Mouse (Mus musculus): ENCODE results near the gene Sync. TPM values are rescaled to one million over a fixed set of nuclear protein-coding genes. Genes with fewer than 3 reads are reported as not detected.

Sync gene
- total and polyA plus RNA-seq, 3 experiments, result 0.31 to 0.43 TPM; not detected in 1

GRCm38 (mm10) chr4:129357613-129358163 lies 70.3 kb downstream of the Sync start:
- H3K79me2 ChIP-seq (ENCODE audit: control insufficient read depth, insufficient read depth, low read length, poor library complexity), result no peaks in the 10 kb centered on the region
- no peaks in the 10 kb centered on the region for H3K27me3 ChIP-seq (ENCODE audit: control insufficient read depth in 1 of 2, insufficient read depth in 2 of 2, low read length in 2 of 2)
- DNase-seq (ENCODE audit: low read depth, low spot score), result no peak
- no peak for TF ChIP-seq POLR2AphosphoS5 (IDR thresholded peaks at IDR 0.05; ENCODE audit: borderline replicate concordance, low read depth, low read length)
- no peak for TF ChIP-seq CTCF (IDR thresholded peaks at IDR 0.05 in 2 of 3, conservative IDR thresholded peaks at IDR 0.05 in 1 of 3; ENCODE audit: control insufficient read depth in 1 of 3, insufficient read depth in 1 of 3, low read depth in 2 of 3, low read length in 3 of 3, poor library complexity in 1 of 3, severe bottlenecking in 1 of 3)
- no peak for TF ChIP-seq SMC3 (IDR thresholded peaks at IDR 0.05; ENCODE audit: low read depth, low read length)
- TF ChIP-seq USF1 (IDR thresholded peaks at IDR 0.05; ENCODE audit: low read depth, low read length), result no peak
- TF ChIP-seq POLR2A (IDR thresholded peaks at IDR 0.05; ENCODE audit: control insufficient read depth in 1 of 2, insufficient read depth in 1 of 2, low read depth in 1 of 2, low read length in 2 of 2, poor library complexity in 1 of 2), result no peak
- no peak for TF ChIP-seq MAZ (IDR thresholded peaks at IDR 0.05; ENCODE audit: low read depth, low read length)
- no peak for TF ChIP-seq ZMIZ1 (IDR thresholded peaks at IDR 0.05; ENCODE audit: low read depth, low read length)
- TF ChIP-seq RCOR1 (IDR thresholded peaks at IDR 0.05; ENCODE audit: low read depth, low read length), result no peak
- TF ChIP-seq BHLHE40 (IDR thresholded peaks at IDR 0.05; ENCODE audit: borderline replicate concordance, low read depth, low read length), result no peak
- no peak for TF ChIP-seq POLR2AphosphoS2 (IDR thresholded peaks at IDR 0.05; ENCODE audit: low read length)
- no peak for TF ChIP-seq ELF1 (IDR thresholded peaks at IDR 0.05; ENCODE audit: low read depth, low read length)
- no peak for TF ChIP-seq USF2 (IDR thresholded peaks at IDR 0.05; ENCODE audit: borderline replicate concordance in 1 of 2, insufficient read depth in 1 of 2, low read depth in 1 of 2, low read length in 2 of 2)
- no peak overlapping the region for H3K27ac ChIP-seq (ENCODE audit: control insufficient read depth, low read depth, low read length)
- no peak overlapping the region for H3K4me3 ChIP-seq (ENCODE audit: control insufficient read depth in 1 of 2, insufficient read depth in 1 of 2, low read depth in 2 of 2, low read length in 2 of 2)
- H3K9ac ChIP-seq (ENCODE audit: control insufficient read depth, low read depth, low read length, poor library complexity, severe bottlenecking), result no peak overlapping the region
- H3K36me3 ChIP-seq (ENCODE audit: control insufficient read depth in 1 of 2, insufficient read depth in 2 of 2, low read length in 2 of 2), result no peaks in the 10 kb centered on the region
- no peaks in the 10 kb centered on the region for H3K9me3 ChIP-seq (replicated peaks; ENCODE audit: insufficient read depth, low read length)
- no peaks in the 10 kb centered on the region; a peak in 1 of 4 replicates for H3K4me1 ChIP-seq (ENCODE audit: control insufficient read depth in 1 of 2, insufficient read depth in 2 of 2, low read length in 2 of 2)

Other genes with a start within 250 kb of the Sync start
- gene Rnf19b, start 229.3 kb upstream of the Sync start, total RNA-seq (2012; rRNA removed), result 25.5 and 26.3 TPM in 2 replicates
- 10 to 100 TPM in 1 of 2 experiments, not detected in 1; 30.0 TPM for gene Rnf19b, start 229.3 kb upstream of the Sync start, polyA plus RNA-seq (2012; ENCODE audit: insufficient read depth in 1 of 2, insufficient read length in 2 of 2, low read depth in 1 of 2, low replicate concordance in 2 of 2, missing spikeins in 1 of 2)
- not detected in 2 replicates for gene Tmem54, start 182.1 kb upstream of the Sync start, total RNA-seq (2012; rRNA removed)
- gene Tmem54, start 182.1 kb upstream of the Sync start, polyA plus RNA-seq (2012; ENCODE audit: insufficient read depth in 1 of 2, insufficient read length in 2 of 2, low read depth in 1 of 2, low replicate concordance in 2 of 2, missing spikeins in 1 of 2), result not detected
- gene Hpca, start 165.6 kb upstream of the Sync start, total RNA-seq (2012; rRNA removed), result 0.39 and 0.59 TPM in 2 replicates
- gene Hpca, start 165.6 kb upstream of the Sync start, polyA plus RNA-seq (2012; ENCODE audit: insufficient read depth in 1 of 2, insufficient read length in 2 of 2, low read depth in 1 of 2, low replicate concordance in 2 of 2, missing spikeins in 1 of 2), result 1 to 10 TPM in 1 of 2 experiments, not detected in 1; 1.1 TPM
- 15.5 and 15.8 TPM in 2 replicates for gene Fndc5, start 150.6 kb upstream of the Sync start, total RNA-seq (2012; rRNA removed)
- gene Fndc5, start 150.6 kb upstream of the Sync start, polyA plus RNA-seq (2012; ENCODE audit: insufficient read depth in 1 of 2, insufficient read length in 2 of 2, low read depth in 1 of 2, low replicate concordance in 2 of 2, missing spikeins in 1 of 2), result 100 to 1,000 TPM in 1 of 2 experiments, 10 to 100 TPM in 1; 35.9 to 123 TPM
- 11.6 and 14.2 TPM in 2 replicates for gene S100pbp, start 97.9 kb upstream of the Sync start, total RNA-seq (2012; rRNA removed)
- gene S100pbp, start 97.9 kb upstream of the Sync start, polyA plus RNA-seq (2012; ENCODE audit: insufficient read depth in 1 of 2, insufficient read length in 2 of 2, low read depth in 1 of 2, low replicate concordance in 2 of 2, missing spikeins in 1 of 2), result 10 to 100 TPM in 1 of 2 experiments, not detected in 1; 28.3 TPM
- gene Yars, start 97.9 kb upstream of the Sync start, total RNA-seq (2012; rRNA removed), result 89.5 and 113 TPM in 2 replicates
- gene Yars, start 97.9 kb upstream of the Sync start, polyA plus RNA-seq (2012; ENCODE audit: insufficient read depth in 1 of 2, insufficient read length in 2 of 2, low read depth in 1 of 2, low replicate concordance in 2 of 2, missing spikeins in 1 of 2), result 100 to 1,000 TPM; 179 to 539 TPM
- 0.92 and 1.3 TPM in 2 replicates for gene C77080, start 26.2 kb upstream of the Sync start, total RNA-seq (2012; rRNA removed)
- gene C77080, start 26.2 kb upstream of the Sync start, polyA plus RNA-seq (2012; ENCODE audit: insufficient read depth in 1 of 2, insufficient read length in 2 of 2, low read depth in 1 of 2, low replicate concordance in 2 of 2, missing spikeins in 1 of 2), result 1 to 10 TPM in 1 of 2 experiments, not detected in 1; 6.9 TPM
- 50.9 and 53.9 TPM in 2 replicates for gene Rbbp4, start 47.8 kb downstream of the Sync start, total RNA-seq (2012; rRNA removed)
- gene Rbbp4, start 47.8 kb downstream of the Sync start, polyA plus RNA-seq (2012; ENCODE audit: insufficient read depth in 1 of 2, insufficient read length in 2 of 2, low read depth in 1 of 2, low replicate concordance in 2 of 2, missing spikeins in 1 of 2), result 100 to 1,000 TPM in 1 of 2 experiments, not detected in 1; 127 TPM
- 16.7 and 21.7 TPM in 2 replicates for gene Zbtb8os, start 48.1 kb downstream of the Sync start, total RNA-seq (2012; rRNA removed)
- 10 to 100 TPM in 1 of 2 experiments, not detected in 1; 22.6 TPM for gene Zbtb8os, start 48.1 kb downstream of the Sync start, polyA plus RNA-seq (2012; ENCODE audit: insufficient read depth in 1 of 2, insufficient read length in 2 of 2, low read depth in 1 of 2, low replicate concordance in 2 of 2, missing spikeins in 1 of 2)
- gene Zbtb8a, start 90.5 kb downstream of the Sync start, total RNA-seq (2012; rRNA removed), result 0.85 and 0.89 TPM in 2 replicates
- gene Zbtb8a, start 90.5 kb downstream of the Sync start, polyA plus RNA-seq (2012; ENCODE audit: insufficient read depth in 1 of 2, insufficient read length in 2 of 2, low read depth in 1 of 2, low replicate concordance in 2 of 2, missing spikeins in 1 of 2), result 1 to 10 TPM in 1 of 2 experiments, not detected in 1; 1.6 TPM
- 0.08 and 0.16 TPM in 2 replicates for gene Zbtb8b, start 153.2 kb downstream of the Sync start, total RNA-seq (2012; rRNA removed)
- gene Zbtb8b, start 153.2 kb downstream of the Sync start, polyA plus RNA-seq (2012; ENCODE audit: insufficient read depth in 1 of 2, insufficient read length in 2 of 2, low read depth in 1 of 2, low replicate concordance in 2 of 2, missing spikeins in 1 of 2), result under 1 TPM in 1 of 2 experiments, not detected in 1; 0.29 TPM
- 14.1 TPM in 2 replicates for gene Bsdc1, start 174.0 kb downstream of the Sync start, total RNA-seq (2012; rRNA removed)
- gene Bsdc1, start 174.0 kb downstream of the Sync start, polyA plus RNA-seq (2012; ENCODE audit: insufficient read depth in 1 of 2, insufficient read length in 2 of 2, low read depth in 1 of 2, low replicate concordance in 2 of 2, missing spikeins in 1 of 2), result 10 to 100 TPM in 1 of 2 experiments, not detected in 1; 19.2 TPM
- not detected in 2 replicates for gene Tssk3, start 203.4 kb downstream of the Sync start, total RNA-seq (2012; rRNA removed)
- not detected for gene Tssk3, start 203.4 kb downstream of the Sync start, polyA plus RNA-seq (2012; ENCODE audit: insufficient read depth in 1 of 2, insufficient read length in 2 of 2, low read depth in 1 of 2, low replicate concordance in 2 of 2, missing spikeins in 1 of 2)
- gene Fam229a, start 203.6 kb downstream of the Sync start, total RNA-seq (2012; rRNA removed), result not detected in 2 replicates
- not detected for gene Fam229a, start 203.6 kb downstream of the Sync start, polyA plus RNA-seq (2012; ENCODE audit: insufficient read depth in 1 of 2, insufficient read length in 2 of 2, low read depth in 1 of 2, low replicate concordance in 2 of 2, missing spikeins in 1 of 2)
- 25.3 and 26.9 TPM in 2 replicates for gene Marcksl1, start 226.0 kb downstream of the Sync start, total RNA-seq (2012; rRNA removed)
- gene Marcksl1, start 226.0 kb downstream of the Sync start, polyA plus RNA-seq (2012; ENCODE audit: insufficient read depth in 1 of 2, insufficient read length in 2 of 2, low read depth in 1 of 2, low replicate concordance in 2 of 2, missing spikeins in 1 of 2), result 10 to 100 TPM in 1 of 2 experiments, not detected in 1; 62.7 TPM

All from MEL (cell line).